13 mouse cellular contexts compared by ENCODE assay signal in the genomic region with DNA sequence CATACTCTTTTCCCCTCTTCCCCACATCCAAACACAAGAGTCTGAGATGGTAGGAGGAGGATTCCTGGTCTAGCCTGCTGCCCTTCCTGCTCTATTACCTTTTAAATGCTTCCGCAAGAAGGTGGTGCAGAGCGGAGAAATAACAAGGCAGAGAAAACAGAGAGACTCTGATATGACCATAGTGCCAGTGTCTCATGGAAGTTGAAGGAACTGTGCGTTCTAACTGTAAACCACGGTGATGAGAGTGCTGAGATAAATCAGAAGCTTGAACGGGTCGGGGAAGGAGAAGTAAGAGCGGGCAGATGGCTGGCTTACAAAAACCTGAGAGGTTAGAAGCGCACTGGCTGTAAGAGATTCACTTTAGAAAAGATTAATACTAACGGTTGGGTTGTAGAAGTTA. TPM values are rescaled to one million over a fixed set of nuclear protein-coding genes. Genes with fewer than 3 reads are reported as not detected.
DNase-seq lines count a peak whose midpoint lies in the region; ATAC-seq and TF ChIP-seq lines count a peak whose summit lies in the region.
"Had no signal": no experiment of that assay in that cellular context is flagged by ENCODE, and none has a peak within 500 bp of the region (broad histone marks: within the 10 kb centered on the region; RNA-seq: fewer than 3 reads in every experiment).

No protein-coding gene starts in this region.

- H3K9me3 ChIP-seq in hindbrain, embryonic 10.5 days: 0 out of 2 replicates have a peak, but pooled peaks cover 6% of the 10 kb centered on the region
- H3K9me3 ChIP-seq in hindbrain, embryonic 16.5 days (ENCODE audit: control insufficient read depth, low read length): no peaks in the 10 kb centered on the region
- H3K9me3 ChIP-seq in ES-E14 (ENCODE audit: control insufficient read depth, insufficient read depth, low read depth, low read length): no peaks in the 10 kb centered on the region
- no peaks in the 10 kb centered on the region; the same call in 1 of the 2 replicates for H3K9me3 ChIP-seq in forebrain, embryonic 13.5 days (replicated peaks)
- H3K9me3 ChIP-seq in liver, embryonic 14.5 days (ENCODE audit: control insufficient read depth, low read length): no peaks in the 10 kb centered on the region

- in situ Hi-C loops in ES-E14 (cut with MboI; ENCODE audit: low sequenced_read_pairs in 2 of 2, unreplicated experiment in 2 of 2): no loop called here

- no peak for DNase-seq in hindbrain, embryonic 10.5 days (ENCODE audit: low spot score)
- DNase-seq in ES-E14 (ENCODE audit: low read depth, low spot score): no peak
- no peak for DNase-seq in liver, embryonic 14.5 days (ENCODE audit: low read depth in 3 of 3, low spot score in 3 of 3)
- DNase-seq in adrenal gland, adult 18-20 months (ENCODE audit: low spot score in 2 of 2): no peak
- no peak for DNase-seq in layer of hippocampus, adult 18-20 months (ENCODE audit: low spot score in 2 of 2)
- DNase-seq: lung, postnatal 14 days; thymus, postnatal 25 days had no signal

- peaks cover 42% of the 10 kb centered on the region for H3K36me3 ChIP-seq in hindbrain, embryonic 10.5 days
- H3K36me3 ChIP-seq in hindbrain, embryonic 16.5 days (ENCODE audit: control insufficient read depth, insufficient read depth, low read length): no peaks in the 10 kb centered on the region
- peaks cover 9% of the 10 kb centered on the region; the same call in 1 of the 2 replicates for H3K36me3 ChIP-seq in ES-E14 (ENCODE audit: control insufficient read depth, insufficient read depth, low read length, poor library complexity, severe bottlenecking)
- peaks cover 11% of the 10 kb centered on the region for H3K36me3 ChIP-seq in forebrain, embryonic 13.5 days (ENCODE audit: poor library complexity, severe bottlenecking)
- H3K36me3 ChIP-seq in liver, embryonic 14.5 days (replicated peaks; ENCODE audit: control insufficient read depth, insufficient read depth, low read depth): peaks cover 5% of the 10 kb centered on the region

- no peak for ATAC-seq in hindbrain, embryonic 16.5 days
- ATAC-seq in forebrain, embryonic 13.5 days: no peak
- no peak for ATAC-seq in liver, embryonic 14.5 days (ENCODE audit: insufficient read depth)
- ATAC-seq in frontal cortex, adult (ENCODE audit: low TSS enrichment): no peak

- no peak overlapping the region for H3K9ac ChIP-seq in hindbrain, embryonic 16.5 days (ENCODE audit: low read depth, low read length)
- peak overlapping the region; percentile 29 for H3K9ac ChIP-seq in ES-E14 (ENCODE audit: insufficient read depth, low read depth, low read length, poor library complexity, severe bottlenecking)
- H3K9ac ChIP-seq in forebrain, embryonic 13.5 days: no peak overlapping the region
- peak overlapping the region; percentile 78; the same call in 1 of the 2 replicates for H3K9ac ChIP-seq in liver, embryonic 14.5 days (replicated peaks)

- no peak overlapping the region for H3K27ac ChIP-seq in hindbrain, embryonic 10.5 days
- no peak overlapping the region for H3K27ac ChIP-seq in hindbrain, embryonic 16.5 days (ENCODE audit: low read depth, low read length)
- H3K27ac ChIP-seq in ES-E14 (ENCODE audit: insufficient read depth, low read depth, low read length, poor library complexity, severe bottlenecking): no peak overlapping the region
- H3K27ac ChIP-seq in forebrain, embryonic 13.5 days: no peak overlapping the region
- H3K27ac ChIP-seq in liver, embryonic 14.5 days: no peak overlapping the region

- peak overlapping the region; percentile 77; the same call in 1 of the 2 replicates for H3K4me3 ChIP-seq in hindbrain, embryonic 10.5 days
- H3K4me3 ChIP-seq in hindbrain, embryonic 16.5 days (ENCODE audit: low read length): no peak overlapping the region
- peak overlapping the region in 1 of 2 experiments; percentile 17; a peak in 2 of 4 replicates for H3K4me3 ChIP-seq in ES-E14 (ENCODE audit: insufficient read depth in 1 of 2, low read depth in 1 of 2, low read length in 2 of 2, poor library complexity in 1 of 2, severe bottlenecking in 1 of 2)
- peak overlapping the region; percentile 1; the same call in 1 of the 2 replicates for H3K4me3 ChIP-seq in forebrain, embryonic 13.5 days
- H3K4me3 ChIP-seq in liver, embryonic 14.5 days (ENCODE audit: insufficient read depth in 1 of 2, low read depth in 2 of 2, low read length in 2 of 2): peak overlapping the region; percentile 82 to 94

- no peaks in the 10 kb centered on the region for H3K27me3 ChIP-seq in hindbrain, embryonic 10.5 days (ENCODE audit: insufficient read depth, poor library complexity, severe bottlenecking)
- H3K27me3 ChIP-seq in hindbrain, embryonic 16.5 days (replicated peaks; ENCODE audit: control insufficient read depth, insufficient read depth, low read length): no peaks in the 10 kb centered on the region
- no peaks in the 10 kb centered on the region for H3K27me3 ChIP-seq in forebrain, embryonic 13.5 days
- H3K27me3 ChIP-seq in liver, embryonic 14.5 days (ENCODE audit: control insufficient read depth, insufficient read depth, low read length): no peaks in the 10 kb centered on the region

- no peak overlapping the region; the same call in 1 of the 2 replicates for H3K4me2 ChIP-seq in hindbrain, embryonic 16.5 days (ENCODE audit: low read length)
- H3K4me2 ChIP-seq in forebrain, embryonic 13.5 days: peak overlapping the region; percentile 91
- peak overlapping the region; percentile 83 for H3K4me2 ChIP-seq in liver, embryonic 14.5 days (ENCODE audit: low read depth)

- no peak for TF ChIP-seq EP300 in liver, embryonic 14.5 days (IDR thresholded peaks at IDR 0.05; ENCODE audit: low read depth)

- H3K4me1 ChIP-seq in hindbrain, embryonic 10.5 days (replicated peaks): peaks cover 25% of the 10 kb centered on the region
- H3K4me1 ChIP-seq in hindbrain, embryonic 16.5 days (ENCODE audit: control insufficient read depth, insufficient read depth, low read depth, low read length): peaks cover 19% of the 10 kb centered on the region
- peaks cover 6 to 7% of the 10 kb centered on the region in 2 experiments; a peak in 3 of 4 replicates for H3K4me1 ChIP-seq in ES-E14 (ENCODE audit: control insufficient read depth in 2 of 2, insufficient read depth in 2 of 2, low read length in 2 of 2, poor library complexity in 1 of 2)
- peaks cover 21% of the 10 kb centered on the region for H3K4me1 ChIP-seq in forebrain, embryonic 13.5 days
- H3K4me1 ChIP-seq in liver, embryonic 14.5 days (replicated peaks; ENCODE audit: control insufficient read depth in 2 of 2, insufficient read depth in 2 of 2, low read length in 1 of 2): peaks cover 16 to 25% of the 10 kb centered on the region in 2 experiments

- TF ChIP-seq CTCF in liver, embryonic 14.5 days (IDR thresholded peaks at IDR 0.05; ENCODE audit: low read depth): no peak

- WGBS in hindbrain, embryonic 10.5 days: 96% methylated on average over 9 of the region's 9 CpGs
- 95% methylated on average over 9 of the region's 9 CpGs for WGBS in hindbrain, embryonic 16.5 days
- 97% methylated on average over 9 of the region's 9 CpGs for WGBS in forebrain, embryonic 13.5 days
- 51% methylated on average over 9 of the region's 9 CpGs for WGBS in liver, embryonic 14.5 days (ENCODE audit: insufficient replicate concordance)

TF ChIP-seq in ES-E14, 5 proteins besides CTCF, POLR2A, EP300 and RAD21 (continues in another document):
- no peak for TF ChIP-seq ZC3H11A (IDR thresholded peaks at IDR 0.05; ENCODE audit: borderline replicate concordance, low read depth, low read length)
- TF ChIP-seq HCFC1 (IDR thresholded peaks at IDR 0.05; ENCODE audit: borderline replicate concordance, insufficient read depth, low read length): no peak
- no peak for TF ChIP-seq CHD2 (IDR thresholded peaks at IDR 0.05; ENCODE audit: low read depth, low read length)

RNA-seq across cellular contexts. Expression of gene Kctd20, which starts 2.7 kb away (rescaled TPM):
- 103 and 111 TPM in 2 replicates for polyA plus RNA-seq in hindbrain, embryonic 10.5 days (2016; fragmentation: Nextera tagmentation; extraction: Ambion mirVana)
- polyA plus RNA-seq in hindbrain, embryonic 16.5 days (2015; fragmentation: Nextera tagmentation; extraction: Ambion mirVana): 76.5 and 88.8 TPM in 2 replicates
- 39.6 and 46.9 TPM in 2 replicates for total RNA-seq in ES-E14 (2012; rRNA removed)
- 107 and 115 TPM in 2 replicates for polyA plus RNA-seq in forebrain, embryonic 13.5 days (2015; fragmentation: Nextera tagmentation; extraction: Ambion mirVana)
- 22.7 and 30.4 TPM in 2 replicates for polyA plus RNA-seq in liver, embryonic 14.5 days (2012; rRNA removed)
- polyA plus RNA-seq in liver, embryonic 14.5 days (2014; fragmentation: Nextera tagmentation; extraction: Ambion mirVana): 53.9 and 55.3 TPM in 2 replicates
- 10 to 100 TPM; 50.4 to 61.5 TPM for total RNA-seq in adrenal gland, adult 18-20 months (2021)
- 10 to 100 TPM; 56.9 to 70.4 TPM for total RNA-seq in layer of hippocampus, adult 18-20 months (2021)

RNA-seq across cellular contexts. Expression of gene Pxt1, which starts 10.8 kb away (rescaled TPM):
- polyA plus RNA-seq in hindbrain, embryonic 10.5 days (2016; fragmentation: Nextera tagmentation; extraction: Ambion mirVana): 0.16 and 0.26 TPM in 2 replicates
- not detected in 2 replicates for polyA plus RNA-seq in hindbrain, embryonic 16.5 days (2015; fragmentation: Nextera tagmentation; extraction: Ambion mirVana)
- total RNA-seq in ES-E14 (2012; rRNA removed): 0.36 and 1.4 TPM in 2 replicates
- polyA plus RNA-seq in forebrain, embryonic 13.5 days (2015; fragmentation: Nextera tagmentation; extraction: Ambion mirVana): not detected in 2 replicates
- 0.23 and 0.32 TPM in 2 replicates for polyA plus RNA-seq in liver, embryonic 14.5 days (2012; rRNA removed)
- polyA plus RNA-seq in liver, embryonic 14.5 days (2014; fragmentation: Nextera tagmentation; extraction: Ambion mirVana): 0.14 and 0.45 TPM in 2 replicates
- not detected for total RNA-seq in adrenal gland, adult 18-20 months (2021)
- total RNA-seq in layer of hippocampus, adult 18-20 months (2021): not detected
- total RNA-seq: G1E; granulocyte monocyte progenitor cell, adult 5-6 weeks had no signal
- polyA plus RNA-seq: embryonic facial prominence, embryonic 11.5 days had no signal

RNA-seq across cellular contexts. Expression of gene 4930539E08Rik, which starts 39.3 kb away (rescaled TPM):
- 0.07 and 0.31 TPM in 2 replicates for polyA plus RNA-seq in hindbrain, embryonic 10.5 days (2016; fragmentation: Nextera tagmentation; extraction: Ambion mirVana)
- 2.4 TPM in 2 replicates for polyA plus RNA-seq in hindbrain, embryonic 16.5 days (2015; fragmentation: Nextera tagmentation; extraction: Ambion mirVana)
- 1.2 and 1.4 TPM in 2 replicates for total RNA-seq in ES-E14 (2012; rRNA removed)
- polyA plus RNA-seq in forebrain, embryonic 13.5 days (2015; fragmentation: Nextera tagmentation; extraction: Ambion mirVana): 0.15 and 0.25 TPM in 2 replicates
- polyA plus RNA-seq in liver, embryonic 14.5 days (2012; rRNA removed): 0.06 TPM in 2 replicates
- polyA plus RNA-seq in liver, embryonic 14.5 days (2014; fragmentation: Nextera tagmentation; extraction: Ambion mirVana): 0.03 and 0.14 TPM in 2 replicates
- not detected for total RNA-seq in adrenal gland, adult 18-20 months (2021)
- total RNA-seq in layer of hippocampus, adult 18-20 months (2021): 1 to 10 TPM; 4.1 to 5.5 TPM
- polyA plus RNA-seq: G1E had no signal

RNA-seq across cellular contexts. Expression of gene Stk38, which starts 53.4 kb away (rescaled TPM):
- 131 and 133 TPM in 2 replicates for polyA plus RNA-seq in hindbrain, embryonic 10.5 days (2016; fragmentation: Nextera tagmentation; extraction: Ambion mirVana)
- 71.8 and 89.7 TPM in 2 replicates for polyA plus RNA-seq in hindbrain, embryonic 16.5 days (2015; fragmentation: Nextera tagmentation; extraction: Ambion mirVana)
- total RNA-seq in ES-E14 (2012; rRNA removed): 78.0 and 85.7 TPM in 2 replicates
- 128 and 136 TPM in 2 replicates for polyA plus RNA-seq in forebrain, embryonic 13.5 days (2015; fragmentation: Nextera tagmentation; extraction: Ambion mirVana)
- polyA plus RNA-seq in liver, embryonic 14.5 days (2012; rRNA removed): 24.5 and 31.8 TPM in 2 replicates
- polyA plus RNA-seq in liver, embryonic 14.5 days (2014; fragmentation: Nextera tagmentation; extraction: Ambion mirVana): 29.2 and 32.7 TPM in 2 replicates
- total RNA-seq in adrenal gland, adult 18-20 months (2021): 10 to 100 TPM; 49.2 to 49.9 TPM
- total RNA-seq in layer of hippocampus, adult 18-20 months (2021): 10 to 100 TPM; 41.2 to 43.2 TPM

Comparison
In these comparisons a context has a peak if more than half of its experiments do, and no peak if none do; other contexts are left out.
1. H3K9ac ChIP-seq: peak in ES-E14 (single experiment) and liver, embryonic 14.5 days (single experiment); none in hindbrain, embryonic 16.5 days (single experiment) and forebrain, embryonic 13.5 days (single experiment).